Mouse (Mus musculus): ENCODE results near the gene Ift88. TPM values are rescaled to one million over a fixed set of nuclear protein-coding genes. Genes with fewer than 3 reads are reported as not detected.

Gene Ift88
- total and polyA plus RNA-seq, 2 experiments from 2014 or later = 17.5 to 22.0 TPM

GRCm38 (mm10) chr14:57398813-57399427, 24.9 kb upstream of the Ift88 start:
- Histone ChIP-seq H3K4me1 (ENCODE audit: insufficient read depth, low read length) (no peaks in the 10 kb centered on the region), H3K27me3 (ENCODE audit: insufficient read depth, low read length) (no peaks in the 10 kb centered on the region), H3K9me3 (ENCODE audit: low read length) (no peaks in the 10 kb centered on the region), H3K36me3 (ENCODE audit: insufficient read depth, low read length) (no peaks in the 10 kb centered on the region), H3K9ac (replicated peaks; ENCODE audit: low read length, poor library complexity, severe bottlenecking) (0 out of 2 replicates have a peak overlapping the region, but pooled peaks have one; percentile 39), H3K4me3 (ENCODE audit: low read depth, low read length) (peak overlapping the region; percentile 65), H3K27ac (ENCODE audit: low read depth, low read length) (no peak overlapping the region; the same call in 1 of the 2 replicates), H3K4me2 (ENCODE audit: low read depth, low read length, poor library complexity, severe bottlenecking) (peak overlapping the region; percentile 85)
- ATAC-seq (ENCODE audit: low FRiP score) = 0 out of 2 replicates have a peak, but pooled peaks have one; percentile 15
- WGBS = 16% methylated on average over 13 of the region's 13 CpGs
- no peak for TF ChIP-seq CTCF (IDR thresholded peaks at IDR 0.05)
- peak; percentile 20 for DNase-seq (ENCODE audit: low spot score)

- TF ChIP-seq CTCF (IDR thresholded peaks at IDR 0.05) = no peak
- H3K4me3 ChIP-seq (ENCODE audit: low read depth, low read length) = no peak overlapping the region
Measured at GRCm38 (mm10) chr14:57402815-57403214, 21.0 kb upstream of the Ift88 start.

GRCm38 (mm10) chr14:57407039-57407987, 16.5 kb upstream of the Ift88 start:
- Histone ChIP-seq H3K36me3 (ENCODE audit: insufficient read depth, low read length) (no peaks in the 10 kb centered on the region), H3K9me3 (ENCODE audit: low read length) (no peaks in the 10 kb centered on the region), H3K9ac (replicated peaks; ENCODE audit: low read length, poor library complexity, severe bottlenecking) (no peak overlapping the region), H3K27me3 (ENCODE audit: insufficient read depth, low read length) (no peaks in the 10 kb centered on the region), H3K4me3 (ENCODE audit: low read depth, low read length) (no peak overlapping the region), H3K4me2 (ENCODE audit: low read depth, low read length, poor library complexity, severe bottlenecking) (peak overlapping the region; percentile 22), H3K4me1 (ENCODE audit: insufficient read depth, low read length) (no peaks in the 10 kb centered on the region), H3K27ac (ENCODE audit: low read depth, low read length) (no peak overlapping the region)
- peak; percentile 78 for DNase-seq (ENCODE audit: low spot score)
- peak; percentile 76 for TF ChIP-seq CTCF (IDR thresholded peaks at IDR 0.05)
- ATAC-seq (ENCODE audit: low FRiP score) = peak; percentile 76
- WGBS = 9% methylated on average over 12 of the region's 12 CpGs

More at GRCm38 (mm10) chr14:57402815-57403214, 21.0 kb upstream of the Ift88 start:
- no peaks in the 10 kb centered on the region for H3K27me3 ChIP-seq (ENCODE audit: insufficient read depth, low read length)
- H3K9me3 ChIP-seq (ENCODE audit: low read length) = no peaks in the 10 kb centered on the region
- H3K9ac ChIP-seq (replicated peaks; ENCODE audit: low read length, poor library complexity, severe bottlenecking) = no peak overlapping the region
- no peak overlapping the region for H3K4me2 ChIP-seq (ENCODE audit: low read depth, low read length, poor library complexity, severe bottlenecking)
- no peaks in the 10 kb centered on the region for H3K36me3 ChIP-seq (ENCODE audit: insufficient read depth, low read length)
- no peak for DNase-seq (ENCODE audit: low spot score)
- H3K27ac ChIP-seq (ENCODE audit: low read depth, low read length) = no peak overlapping the region
- no peak for ATAC-seq (ENCODE audit: low FRiP score)
- H3K4me1 ChIP-seq (ENCODE audit: insufficient read depth, low read length) = no peaks in the 10 kb centered on the region

- H3K27me3 ChIP-seq (ENCODE audit: insufficient read depth, low read length) = no peaks in the 10 kb centered on the region
- no peak overlapping the region for H3K9ac ChIP-seq (replicated peaks; ENCODE audit: low read length, poor library complexity, severe bottlenecking)
- TF ChIP-seq CTCF (IDR thresholded peaks at IDR 0.05) = no peak
- no peak overlapping the region for H3K4me3 ChIP-seq (ENCODE audit: low read depth, low read length)
- no peaks in the 10 kb centered on the region for H3K4me1 ChIP-seq (ENCODE audit: insufficient read depth, low read length)
- WGBS = 80% methylated on average over 8 of the region's 8 CpGs
- no peak overlapping the region for H3K27ac ChIP-seq (ENCODE audit: low read depth, low read length)
- H3K36me3 ChIP-seq (ENCODE audit: insufficient read depth, low read length) = no peaks in the 10 kb centered on the region
- ATAC-seq (ENCODE audit: low FRiP score) (no peak), DNase-seq (ENCODE audit: low spot score) (no peak)
- no peak overlapping the region for H3K4me2 ChIP-seq (ENCODE audit: low read depth, low read length, poor library complexity, severe bottlenecking)
- no peaks in the 10 kb centered on the region for H3K9me3 ChIP-seq (ENCODE audit: low read length)
Measured at GRCm38 (mm10) chr14:57408100-57408499, 15.8 kb upstream of the Ift88 start.

GRCm38 (mm10) chr14:57409106-57409505, 14.8 kb upstream of the Ift88 start:
- Histone ChIP-seq H3K4me2 (ENCODE audit: low read depth, low read length, poor library complexity, severe bottlenecking) (no peak overlapping the region), H3K27me3 (ENCODE audit: insufficient read depth, low read length) (no peaks in the 10 kb centered on the region), H3K4me1 (ENCODE audit: insufficient read depth, low read length) (no peaks in the 10 kb centered on the region), H3K9ac (replicated peaks; ENCODE audit: low read length, poor library complexity, severe bottlenecking) (no peak overlapping the region), H3K4me3 (ENCODE audit: low read depth, low read length) (no peak overlapping the region), H3K36me3 (ENCODE audit: insufficient read depth, low read length) (no peaks in the 10 kb centered on the region), H3K27ac (ENCODE audit: low read depth, low read length) (no peak overlapping the region), H3K9me3 (ENCODE audit: low read length) (no peaks in the 10 kb centered on the region)
- TF ChIP-seq CTCF (IDR thresholded peaks at IDR 0.05) = peak; percentile 65
- peak; percentile 78 for DNase-seq (ENCODE audit: low spot score)
- no peak for ATAC-seq (ENCODE audit: low FRiP score)
- WGBS = 14% methylated on average over 6 of the region's 6 CpGs

- no peaks in the 10 kb centered on the region for H3K4me1 ChIP-seq (ENCODE audit: insufficient read depth, low read length)
- H3K27ac ChIP-seq (ENCODE audit: low read depth, low read length) = no peak overlapping the region
- H3K4me2 ChIP-seq (ENCODE audit: low read depth, low read length, poor library complexity, severe bottlenecking) = no peak overlapping the region
- TF ChIP-seq CTCF (IDR thresholded peaks at IDR 0.05) = no peak
- H3K36me3 ChIP-seq (ENCODE audit: insufficient read depth, low read length) = no peaks in the 10 kb centered on the region
- peak; percentile 34 for DNase-seq (ENCODE audit: low spot score)
- H3K4me3 ChIP-seq (ENCODE audit: low read depth, low read length) = no peak overlapping the region
- WGBS = 64% methylated on average over 7 of the region's 7 CpGs
- H3K9me3 ChIP-seq (ENCODE audit: low read length) = no peaks in the 10 kb centered on the region
- no peak for ATAC-seq (ENCODE audit: low FRiP score)
- no peak overlapping the region for H3K9ac ChIP-seq (replicated peaks; ENCODE audit: low read length, poor library complexity, severe bottlenecking)
- H3K27me3 ChIP-seq (ENCODE audit: insufficient read depth, low read length) = no peaks in the 10 kb centered on the region
Measured at GRCm38 (mm10) chr14:57412166-57412565, 11.7 kb upstream of the Ift88 start.
